Mouse (Mus musculus) T-helper 17 cell (primary cell): Measurements from ENCODE around the gene AI464131.
"Not testable (repeated sequence)": the region's sequence is repeated elsewhere in the genome, so short reads cannot be mapped to it uniquely, and the experiment has no call there.

Experiments used
- in situ Hi-C, 2 experiments: fragments of 300-600 bp; cut with MboI, MseI; formaldehyde crosslinking; loops; 1 replicate in 1 of 2; 2 replicates in 1 of 2; pipeline ENCODE4 v1.15.1; 2025; ENCODE audit warnings: high pct_unique_total_duplicates in 2 of 2

The AI464131 gene

GRCm38 (mm10) chr4:41470051-41470683 is 32.7 kb downstream of the AI464131 start:
- in situ Hi-C loops = no loop called here

- in situ Hi-C loops = no loop called here
Observed at GRCm38 (mm10) chr4:41469199-41469598, 33.7 kb downstream of the AI464131 start.

- in situ Hi-C loops = no loop called here
Observed at GRCm38 (mm10) chr4:41468396-41469080, 34.3 kb downstream of the AI464131 start.

GRCm38 (mm10) chr4:41465287-41465665 is 37.6 kb downstream of the AI464131 start:
- in situ Hi-C loops = no loop called here

- in situ Hi-C loops = no loop called here
Observed at GRCm38 (mm10) chr4:41464345-41465286, 38.3 kb downstream of the AI464131 start, which contains the start of the genes Kif24 and Nudt2. Gene Kif24, minus strand, starts transcription at chr4:41464887. Gene Nudt2, plus strand, starts transcription at chr4:41465151.

- in situ Hi-C loops = not testable (repeated sequence)
Observed at GRCm38 (mm10) chr4:41463051-41463738, 39.7 kb downstream of the AI464131 start.

GRCm38 (mm10) chr4:41460690-41461089 is 42.2 kb downstream of the AI464131 start:
- in situ Hi-C loops = no loop called here

GRCm38 (mm10) chr4:41447595-41447994 is 55.3 kb downstream of the AI464131 start:
- in situ Hi-C loops = no loop called here
